Mouse (Mus musculus) C2C12 (cell line): ENCODE results near the gene Zfyve21. TPM values are rescaled to one million over a fixed set of nuclear protein-coding genes. Genes with fewer than 3 reads are reported as not detected.

Source experiments
- H3K27me3 ChIP-seq: one replicate; pipeline ENCODE4 v1.6.1; 2011; ENCODE audit not compliant: control insufficient read depth, insufficient read depth, insufficient read length
- H3K36me3 ChIP-seq: one replicate; pipeline ENCODE4 v1.6.1; 2011; ENCODE audit not compliant: control insufficient read depth, insufficient read depth
- H3K4me3 ChIP-seq: one replicate; pipeline ENCODE4 v1.5.1; 2011; ENCODE audit warnings: mild to moderate bottlenecking, control low read depth; ENCODE audit not compliant: poor library complexity, insufficient read depth, severe bottlenecking
- H3K79me2 ChIP-seq: one replicate; pipeline ENCODE4 v1.6.1; 2011; ENCODE audit not compliant: control insufficient read depth, insufficient read depth
- H3K79me3 ChIP-seq: one replicate; pipeline ENCODE4 v1.6.1; 2011; ENCODE audit warnings: low read depth, control low read depth
- H3ac ChIP-seq: one replicate; pipeline ENCODE3; 2011; ENCODE audit warnings: low read depth; ENCODE audit not compliant: control insufficient read depth, insufficient read length
- CEBPB ChIP-seq: IDR thresholded peaks from one replicate; pipeline ENCODE4 v1.6.1; 2011; ENCODE audit warnings: low read depth, mild to moderate bottlenecking, control low read depth, moderate library complexity
- CTCF ChIP-seq: IDR thresholded peaks from one replicate; pipeline ENCODE4 v1.5.1; 2011; ENCODE audit not compliant: control insufficient read depth, insufficient read depth, insufficient read length
- FOSL1 ChIP-seq: IDR thresholded peaks from one replicate; pipeline ENCODE4 v1.8.0; 2011; ENCODE audit warnings: mild to moderate bottlenecking, low read length; ENCODE audit not compliant: poor library complexity, insufficient read depth, severe bottlenecking
- MAX ChIP-seq: IDR thresholded peaks from one replicate; pipeline ENCODE4 v1.6.1; 2011; ENCODE audit warnings: mild to moderate bottlenecking, control low read depth
- MYOD1 ChIP-seq: IDR thresholded peaks from one replicate; pipeline ENCODE4 v1.6.1; 2011; ENCODE audit warnings: low read depth; ENCODE audit not compliant: control insufficient read depth, insufficient read length
- MYOG ChIP-seq: IDR thresholded peaks from one replicate; pipeline ENCODE4 v1.6.1; 2011; ENCODE audit not compliant: control insufficient read depth, insufficient read length; ENCODE audit errors: extremely low read depth
- USF1 ChIP-seq: IDR thresholded peaks from one replicate; pipeline ENCODE4 v1.6.1; 2011; ENCODE audit warnings: low read depth, mild to moderate bottlenecking, control low read depth, moderate library complexity
- polyA plus RNA-seq: library from polyadenylated mRNA; unstranded; fragments of >200 nt; fragmentation: generic; extraction: Trizol; gene quantifications from one replicate; pipeline ENCODE4 v1.2.1, GENCODE M21; 2012; ENCODE audit warnings: missing spikeins

Gene Zfyve21
- polyA plus RNA-seq, 1 experiment: 40.0 TPM

DNA sequence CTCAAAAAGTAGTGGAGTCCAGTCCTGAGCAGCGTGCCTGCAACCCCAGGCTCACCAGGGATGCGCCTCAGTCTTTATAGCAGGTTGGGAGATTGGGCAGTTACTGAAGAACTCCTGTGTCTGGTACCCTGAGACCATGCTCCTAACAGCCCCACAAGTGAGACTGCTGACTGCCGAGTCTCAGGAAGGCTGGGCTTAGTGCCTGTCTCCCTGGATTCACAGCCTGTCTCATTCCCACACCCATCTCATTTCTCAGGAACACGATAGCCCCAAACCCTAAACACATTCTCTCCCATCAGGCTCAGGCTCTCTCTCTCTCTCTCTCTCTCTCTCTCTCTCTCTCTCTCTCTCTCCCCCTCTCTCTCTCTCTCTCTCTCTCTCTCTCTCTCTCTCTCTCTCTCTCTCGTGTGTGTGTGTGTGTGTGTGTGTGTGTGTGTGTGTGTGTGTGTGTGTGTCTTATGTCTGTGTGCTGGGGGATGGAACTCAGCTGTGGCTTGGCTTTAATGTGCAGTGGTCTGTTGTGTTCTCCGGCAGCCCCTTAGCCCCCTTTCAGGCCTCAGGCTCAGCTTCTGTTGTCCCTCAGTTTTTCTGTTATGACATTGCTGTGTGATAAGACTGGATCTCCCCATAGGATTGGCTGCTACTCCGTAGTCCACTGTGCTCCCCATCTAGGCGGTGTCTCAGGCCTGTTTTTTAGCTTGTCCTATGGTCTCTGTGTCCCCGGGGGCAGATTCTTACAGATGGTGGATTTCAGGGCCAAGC is 44.0 kb upstream of the Zfyve21 start:
- Histone ChIP-seq H3K36me3 (peaks cover 35% of the 10 kb centered on the region), H3K79me2 (peaks cover 97% of the 10 kb centered on the region), H3K79me3 (peaks cover 67% of the 10 kb centered on the region), H3K27me3 (no peaks in the 10 kb centered on the region), H3K4me3 (no peak overlapping the region), H3ac (no peak overlapping the region)
- TF ChIP-seq CTCF (no peak), USF1 (no peak), MYOG (no peak), MYOD1 (no peak), CEBPB (no peak), MAX (no peak), FOSL1 (no peak)

DNA sequence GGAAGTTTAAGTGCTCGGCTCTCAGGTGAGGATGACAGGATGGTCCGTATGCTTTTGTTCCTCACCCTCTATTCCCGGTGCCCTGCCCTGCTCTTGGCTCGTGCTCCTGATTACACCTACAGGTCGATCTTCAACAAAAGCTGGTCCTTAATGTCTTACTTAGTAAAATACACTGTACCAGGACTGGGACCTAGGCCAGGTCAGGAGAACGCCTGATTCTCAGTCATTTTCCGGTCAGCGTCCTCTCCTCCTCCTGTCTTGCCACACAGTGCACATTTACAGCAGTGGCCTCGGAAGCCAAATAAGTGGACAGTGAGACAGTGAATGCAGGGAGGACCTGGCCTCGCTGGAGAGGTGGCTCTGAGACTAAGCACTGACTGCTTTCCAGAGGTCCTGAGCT is 43.3 kb upstream of the Zfyve21 start:
- TF ChIP-seq CEBPB: no peak
- TF ChIP-seq CTCF: no peak
- no peak for TF ChIP-seq MYOD1
- TF ChIP-seq MAX: no peak
- no peak for TF ChIP-seq MYOG
- TF ChIP-seq FOSL1: no peak
- no peak for TF ChIP-seq USF1
- Histone ChIP-seq H3K79me3 (peaks cover 62% of the 10 kb centered on the region), H3K79me2 (peaks cover 97% of the 10 kb centered on the region), H3ac (no peak overlapping the region), H3K36me3 (peaks cover 41% of the 10 kb centered on the region), H3K27me3 (no peaks in the 10 kb centered on the region), H3K4me3 (no peak overlapping the region)

DNA sequence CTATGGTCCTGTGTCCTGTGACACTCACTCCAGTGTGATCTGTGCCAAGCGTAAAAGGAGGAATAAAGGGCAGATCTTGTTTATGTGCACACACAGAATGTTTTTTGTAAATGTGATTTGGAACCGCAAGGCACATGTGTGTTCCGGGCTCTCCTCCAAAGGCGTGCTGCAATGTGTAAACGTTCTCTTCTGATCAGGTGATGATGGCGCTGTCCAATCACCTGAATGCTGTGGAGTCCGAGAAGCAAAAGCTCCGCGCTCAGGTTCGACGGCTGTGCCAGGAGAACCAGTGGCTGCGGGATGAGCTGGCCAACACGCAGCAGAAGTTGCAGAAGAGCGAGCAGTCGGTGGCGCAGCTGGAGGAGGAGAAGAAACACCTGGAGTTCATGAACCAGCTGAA is 39.8 kb upstream of the Zfyve21 start:
- Histone ChIP-seq H3K36me3 (peaks cover 73% of the 10 kb centered on the region), H3ac (no peak overlapping the region), H3K27me3 (no peaks in the 10 kb centered on the region), H3K4me3 (no peak overlapping the region), H3K79me2 (peaks cover 78% of the 10 kb centered on the region), H3K79me3 (peaks cover 37% of the 10 kb centered on the region)
- TF ChIP-seq CEBPB (no peak), MAX (no peak), MYOD1 (no peak), FOSL1 (no peak), CTCF (no peak), MYOG (no peak), USF1 (no peak)

DNA sequence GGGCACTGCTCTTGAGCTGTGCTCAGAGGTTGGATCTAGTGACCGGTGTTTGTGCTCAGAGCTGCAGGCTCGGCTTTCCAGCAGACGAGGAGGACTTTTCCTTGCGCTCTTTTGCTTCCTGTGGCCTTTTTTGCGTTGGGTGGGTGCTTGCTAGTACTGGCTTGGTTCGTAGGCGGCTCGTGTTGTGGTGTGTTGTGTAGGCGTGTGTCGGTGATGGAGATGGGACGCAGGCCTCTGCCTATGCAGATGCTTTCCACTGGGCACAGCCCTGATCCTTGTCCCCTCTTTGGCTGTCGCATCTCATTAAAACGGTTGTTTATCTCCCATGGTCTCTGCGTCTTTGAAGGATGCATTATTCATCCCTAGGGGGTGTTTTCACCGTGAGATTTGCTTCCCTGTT is 39.1 kb upstream of the Zfyve21 start:
- H3K36me3 ChIP-seq: peaks cover 74% of the 10 kb centered on the region

DNA sequence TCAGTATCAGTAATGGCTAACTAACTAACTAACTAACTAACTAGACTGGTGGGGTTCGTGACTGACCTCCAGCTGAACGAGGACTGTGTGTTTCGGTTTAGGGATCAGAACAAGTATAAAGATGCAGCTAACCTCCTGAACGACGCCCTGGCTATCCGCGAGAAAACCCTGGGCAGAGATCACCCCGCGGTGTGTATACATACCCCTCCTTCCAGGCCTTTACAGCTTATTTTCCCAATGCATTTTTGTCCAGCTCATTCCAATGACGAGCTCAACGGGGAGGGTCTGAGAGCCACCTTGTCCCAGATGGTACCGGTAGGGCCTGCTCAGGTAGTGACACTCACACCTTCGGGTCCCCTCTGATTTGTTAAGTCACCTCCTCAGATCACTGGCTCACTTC is 36.1 kb upstream of the Zfyve21 start:
- no peaks in the 10 kb centered on the region for H3K27me3 ChIP-seq
- peaks cover 93% of the 10 kb centered on the region for H3K36me3 ChIP-seq
- peaks cover 14% of the 10 kb centered on the region for H3K79me3 ChIP-seq
- H3ac ChIP-seq: no peak overlapping the region
- TF ChIP-seq CTCF: no peak
- TF ChIP-seq MYOD1: no peak
- no peak for TF ChIP-seq FOSL1
- TF ChIP-seq CEBPB: no peak
- TF ChIP-seq MYOG: no peak
- TF ChIP-seq USF1: no peak
- no peak for TF ChIP-seq MAX
- no peak overlapping the region for H3K4me3 ChIP-seq
- peaks cover 48% of the 10 kb centered on the region for H3K79me2 ChIP-seq

More for the DNA sequence above, 39.1 kb upstream of the Zfyve21 start:
- Histone ChIP-seq H3K79me3 (peaks cover 31% of the 10 kb centered on the region), H3K79me2 (peaks cover 71% of the 10 kb centered on the region), H3ac (no peak overlapping the region), H3K4me3 (no peak overlapping the region), H3K27me3 (no peaks in the 10 kb centered on the region)
- no peak for TF ChIP-seq FOSL1

- peaks cover 88% of the 10 kb centered on the region for H3K36me3 ChIP-seq
- no peak overlapping the region for H3K4me3 ChIP-seq
- H3ac ChIP-seq: no peak overlapping the region
- peaks cover 33% of the 10 kb centered on the region for H3K79me2 ChIP-seq
- peaks cover 11% of the 10 kb centered on the region for H3K79me3 ChIP-seq
- no peaks in the 10 kb centered on the region for H3K27me3 ChIP-seq
- TF ChIP-seq FOSL1: no peak
- TF ChIP-seq CTCF: peak; percentile 15
Measured at GRCm38 (mm10) chr12:111779544-111779943, 34.4 kb upstream of the Zfyve21 start.
